Mouse (Mus musculus) G1E-ER4 (cell line): Measurements from ENCODE around the gene Tmed6. TPM values are rescaled to one million over a fixed set of nuclear protein-coding genes. Genes with fewer than 3 reads are reported as not detected.

Experiments
- GATA1 ChIP-seq: IDR thresholded peaks from one replicate; pipeline ENCODE4 v1.8.0; 2012; ENCODE audit warnings: low read length, inconsistent platforms
- polyA plus RNA-seq: library from polyadenylated mRNA; stranded (reverse); fragments of >175 nt; gene quantifications from 2 replicates; pipeline ENCODE4 v1.2.3, GENCODE M21; 2012

Gene Tmed6
- polyA plus RNA-seq: not detected in 2 replicates

DNA sequence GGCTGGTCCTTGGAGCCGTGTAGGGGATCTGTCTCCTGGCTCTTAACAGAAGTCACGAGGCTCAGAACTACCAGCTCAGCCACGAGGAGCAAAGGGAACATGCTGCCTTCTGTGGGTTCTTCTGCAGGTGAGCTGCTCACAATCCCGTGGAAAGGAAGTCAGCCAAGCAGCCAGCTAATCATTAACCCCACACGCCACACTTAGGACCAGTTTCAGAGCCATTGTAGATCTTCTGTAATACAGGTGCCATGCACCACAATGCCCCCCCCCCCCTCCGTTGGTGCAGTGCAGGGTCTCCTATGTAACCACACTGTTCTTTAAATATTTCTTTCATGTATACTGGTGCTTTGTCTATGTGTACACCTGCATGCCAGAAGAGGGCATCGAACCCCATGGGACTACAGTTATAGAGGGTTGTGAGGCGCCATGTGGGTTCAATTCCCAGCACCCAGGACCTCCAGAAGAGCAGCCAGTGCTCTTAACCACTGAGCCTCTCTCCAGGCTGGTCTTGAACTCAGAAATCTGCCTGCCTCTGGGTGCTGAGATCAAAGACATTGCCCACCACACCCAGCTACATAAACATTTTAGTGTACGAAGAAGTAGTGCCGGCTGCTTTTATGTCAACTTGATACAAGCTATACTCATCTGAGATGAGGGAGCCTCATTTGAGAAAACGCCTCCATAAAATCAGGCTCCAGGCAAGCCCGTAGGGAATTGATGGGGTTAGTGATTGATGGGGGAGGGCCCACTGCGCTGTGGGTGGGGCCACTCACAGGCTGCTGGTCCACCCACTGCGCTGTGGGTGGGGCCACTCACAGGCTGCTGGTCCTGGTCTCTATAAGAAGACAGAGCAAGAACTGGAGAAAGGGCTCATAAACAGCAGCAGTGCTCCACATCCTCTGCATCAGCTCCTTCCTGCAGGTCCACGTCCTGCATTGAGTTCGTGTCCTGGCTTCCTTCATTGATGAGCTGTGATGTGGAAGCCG, at the start of gene Tmed6:
TSS of gene Tmed6 (minus strand) at position 134 of the 986 bp plus-strand sequence.
- no peak for TF ChIP-seq GATA1

DNA sequence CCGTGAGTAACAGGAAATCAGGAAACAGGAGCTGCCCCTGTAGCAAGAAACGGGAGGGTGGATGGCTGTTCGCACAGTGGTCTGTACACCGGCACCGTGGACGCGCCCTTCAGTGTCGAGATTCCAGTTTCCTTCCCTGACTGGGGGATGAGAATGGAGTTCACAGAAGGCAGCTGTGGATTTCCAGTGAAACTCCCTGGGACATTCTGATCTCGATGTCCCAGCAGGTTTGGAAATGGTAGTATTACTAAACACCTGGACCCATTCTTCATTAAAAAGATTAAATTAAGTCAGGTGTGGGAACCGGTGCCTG, 49.5 kb upstream of the Tmed6 start:
- TF ChIP-seq GATA1: no peak

DNA sequence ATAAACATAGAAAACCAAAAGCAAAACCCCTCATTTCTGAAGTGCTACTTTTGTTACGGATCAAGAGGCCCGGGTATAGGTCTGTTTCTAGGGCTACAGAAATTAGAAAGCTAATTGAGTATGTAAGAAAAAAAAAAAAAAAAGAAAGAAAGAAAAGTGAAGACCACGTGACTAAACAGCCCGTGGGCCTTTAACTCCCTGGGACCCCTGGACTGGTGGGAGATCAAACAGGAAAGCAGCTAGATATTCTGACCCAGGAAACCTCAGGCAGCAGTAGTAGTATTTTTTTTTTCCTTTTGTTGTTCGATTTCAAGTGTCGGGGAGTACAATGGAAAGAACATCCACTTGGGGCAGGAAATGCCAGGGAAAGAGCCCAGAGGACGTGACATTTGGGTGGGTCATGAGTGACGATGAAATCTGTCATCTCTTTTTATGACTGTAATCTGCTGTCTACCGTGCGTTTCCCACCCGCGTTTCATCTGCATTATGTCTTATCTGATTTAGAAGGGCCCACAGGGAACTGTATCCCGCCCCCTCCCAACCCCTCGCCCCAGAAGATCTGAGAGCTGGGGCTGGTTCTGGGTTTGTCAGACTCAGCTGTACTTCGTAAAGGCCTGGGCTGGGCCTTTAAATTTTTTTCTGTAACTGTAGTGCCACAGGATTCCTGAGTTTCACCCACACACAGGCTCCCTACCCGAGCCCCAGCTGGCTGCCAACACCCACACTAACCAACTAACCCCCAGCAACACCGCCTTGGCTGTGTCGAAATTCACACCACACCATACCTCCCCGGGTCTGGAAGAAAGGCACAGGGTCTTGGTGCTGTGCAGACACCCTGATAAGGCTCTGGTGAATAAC, 48.9 kb upstream of the Tmed6 start:
- TF ChIP-seq GATA1: no peak

DNA sequence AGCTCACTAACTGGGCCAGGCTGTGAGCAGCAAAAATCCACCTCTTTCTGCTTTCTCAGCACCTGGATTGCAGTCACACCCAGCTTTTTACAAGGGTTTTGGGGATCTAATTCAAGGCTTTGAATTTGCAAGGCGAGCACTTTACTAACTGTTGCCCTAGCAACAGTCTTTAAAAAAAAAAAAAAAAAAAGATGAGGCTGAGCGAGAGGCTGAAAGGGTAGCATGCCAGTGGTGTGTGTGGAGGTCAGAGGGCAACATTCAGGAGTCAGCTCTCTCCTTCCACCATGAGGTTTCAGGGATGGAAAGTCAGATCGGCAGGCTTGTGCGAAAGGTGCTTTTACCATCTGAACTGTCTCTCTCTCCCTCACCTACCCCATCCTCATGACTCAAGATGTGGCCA, 47.8 kb upstream of the Tmed6 start:
- TF ChIP-seq GATA1: no peak

DNA sequence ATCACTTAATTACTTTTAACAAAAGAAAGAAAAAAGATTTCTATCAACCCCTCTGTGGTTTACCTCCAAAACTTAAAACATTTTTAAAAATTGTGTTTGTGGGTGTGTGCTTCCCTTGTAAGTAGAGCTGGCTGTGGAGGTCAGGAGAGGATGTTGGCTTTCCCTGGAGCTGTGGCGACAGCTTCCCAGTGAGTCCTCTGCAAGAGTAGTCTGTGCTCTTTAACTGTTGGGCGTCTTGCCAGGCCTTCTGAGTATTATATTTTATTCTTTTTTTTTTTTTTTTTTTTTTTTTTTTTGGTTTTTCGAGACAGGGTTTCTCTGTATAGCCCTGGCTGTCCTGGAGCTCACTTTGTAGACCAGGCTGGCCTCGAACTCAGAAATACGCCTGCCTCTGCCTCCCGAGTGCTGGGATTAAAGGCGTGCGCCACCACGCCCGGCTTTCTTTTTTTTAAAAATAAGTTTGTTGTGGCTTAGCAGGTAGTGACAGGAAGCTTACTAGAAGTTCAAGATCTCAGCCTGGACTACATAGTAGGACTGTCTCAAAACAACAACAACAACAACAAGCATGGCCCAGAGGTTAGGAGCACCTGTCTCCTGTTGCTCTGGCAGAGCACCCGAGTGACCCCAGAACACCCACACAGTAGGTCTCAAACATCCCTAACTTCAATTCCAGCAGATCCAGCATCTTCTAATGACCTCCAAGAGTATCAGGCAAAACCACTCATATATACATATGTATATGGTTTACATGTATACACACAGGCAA, 46.1 kb upstream of the Tmed6 start:
- no peak for TF ChIP-seq GATA1

DNA sequence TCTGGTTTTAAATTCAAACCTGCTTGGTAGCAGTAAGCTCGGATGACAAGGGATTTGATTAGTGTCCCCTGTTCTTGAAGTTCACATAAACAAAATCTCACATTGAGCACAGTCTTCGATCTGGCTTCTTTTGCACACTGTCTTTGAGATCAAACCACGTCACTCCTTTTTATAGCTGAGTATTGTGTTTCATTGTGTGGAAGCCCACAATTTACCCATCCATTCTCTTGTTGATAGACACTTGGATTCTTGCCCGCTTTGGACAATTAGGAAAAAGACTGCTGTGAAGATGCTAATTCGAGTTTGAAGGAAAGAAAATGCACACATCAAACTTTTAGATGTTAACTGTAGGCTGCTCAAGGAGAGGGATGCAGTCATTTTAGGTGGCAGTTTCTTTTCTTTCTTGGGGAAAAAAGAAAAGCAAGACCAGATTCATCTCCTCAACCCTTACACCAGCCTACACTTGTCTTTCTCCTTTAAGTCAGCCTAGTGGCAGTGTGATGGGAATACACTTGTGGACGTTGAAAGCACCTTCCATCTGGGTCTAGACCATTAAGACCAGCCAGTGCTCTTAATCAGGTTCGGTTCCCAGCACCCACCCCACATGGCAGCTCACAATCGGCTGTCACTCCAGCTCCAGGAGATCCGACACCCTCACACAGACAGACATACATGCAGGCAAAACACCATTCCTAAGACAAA, 45.3 kb upstream of the Tmed6 start:
- TF ChIP-seq GATA1: peak; percentile 8

DNA sequence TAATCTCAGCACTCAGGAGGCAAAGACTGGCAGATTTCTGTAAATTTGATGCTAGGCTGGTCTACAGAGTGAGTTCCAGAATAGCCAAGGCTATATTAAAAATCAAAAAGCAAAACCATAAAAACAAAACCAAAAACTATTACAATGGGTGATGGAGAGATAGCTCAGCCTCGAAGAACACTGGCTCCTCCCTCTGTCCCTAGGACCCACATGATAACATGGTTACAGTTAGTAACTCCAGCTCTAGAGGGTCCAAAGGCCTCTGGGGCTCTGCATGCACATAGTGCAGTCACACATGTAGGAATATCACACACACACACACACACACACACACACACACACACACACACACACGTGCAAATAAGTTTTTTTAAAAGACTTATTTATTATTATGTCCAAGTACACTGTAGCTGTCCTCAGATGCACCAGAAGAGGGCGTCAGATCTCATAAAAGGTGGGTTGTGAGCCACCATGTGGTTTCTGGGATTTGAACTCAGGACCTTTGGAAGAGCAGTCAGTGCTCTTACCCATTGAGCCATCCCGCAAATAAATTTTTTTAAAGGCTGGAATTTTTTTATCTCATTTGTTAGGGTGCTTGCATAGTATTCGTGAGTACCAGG, 44.5 kb upstream of the Tmed6 start:
- no peak for TF ChIP-seq GATA1

DNA sequence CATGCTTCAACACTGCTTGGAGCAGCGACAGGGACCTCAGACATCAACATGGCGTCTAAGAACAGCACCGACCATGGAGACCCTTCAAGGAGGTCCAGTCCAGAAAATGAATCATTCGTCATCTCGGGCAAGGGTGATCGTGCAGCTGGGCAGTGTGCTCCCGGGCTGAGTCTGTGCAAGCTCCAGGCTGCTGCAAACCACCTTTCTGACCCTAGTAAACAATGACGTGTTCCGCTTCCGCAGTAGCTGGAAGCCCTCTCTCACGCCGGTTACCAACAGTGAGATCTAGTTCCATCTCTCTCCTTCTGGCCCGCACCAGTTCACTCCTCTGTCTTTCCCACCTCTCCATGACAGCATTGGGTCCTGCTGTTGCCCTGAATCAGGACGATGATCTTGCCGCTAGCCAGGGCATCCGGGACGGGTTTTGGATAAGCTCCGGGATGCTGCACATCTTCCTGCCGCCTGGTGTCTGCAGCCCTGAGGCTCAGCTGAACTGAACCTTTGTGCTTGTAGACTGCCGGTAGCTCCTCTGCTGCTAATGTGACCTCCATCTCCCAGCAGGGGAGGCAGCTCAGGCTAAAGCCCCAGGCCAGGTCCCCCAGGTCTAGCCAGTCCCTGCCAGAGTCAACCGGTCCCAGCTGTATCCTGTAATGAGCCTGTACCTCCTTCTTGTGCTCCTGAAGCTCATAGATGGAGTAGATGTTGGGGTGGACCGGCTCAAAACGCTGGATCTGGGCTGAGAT, 43.7 kb upstream of the Tmed6 start:
- TF ChIP-seq GATA1: no peak

DNA sequence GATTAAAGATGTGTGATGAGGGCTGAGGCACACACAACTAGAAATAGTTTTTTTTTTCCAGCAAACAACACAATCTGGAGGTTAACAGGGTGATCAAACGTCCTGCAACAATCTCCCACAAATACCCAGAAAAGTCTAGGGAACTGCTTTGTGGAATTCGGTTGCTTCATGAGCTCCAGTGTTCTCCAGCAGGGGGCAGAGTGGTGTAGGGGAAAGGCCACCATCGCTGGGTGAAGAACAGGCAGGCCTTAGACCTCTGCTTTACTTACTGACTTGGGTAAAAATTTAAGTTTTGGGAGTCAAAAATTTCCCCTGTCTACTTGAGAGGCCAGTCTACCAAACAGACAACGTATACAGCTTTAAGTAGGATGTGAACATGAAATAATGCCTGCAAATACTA, 39.1 kb upstream of the Tmed6 start:
- TF ChIP-seq GATA1: no peak

DNA sequence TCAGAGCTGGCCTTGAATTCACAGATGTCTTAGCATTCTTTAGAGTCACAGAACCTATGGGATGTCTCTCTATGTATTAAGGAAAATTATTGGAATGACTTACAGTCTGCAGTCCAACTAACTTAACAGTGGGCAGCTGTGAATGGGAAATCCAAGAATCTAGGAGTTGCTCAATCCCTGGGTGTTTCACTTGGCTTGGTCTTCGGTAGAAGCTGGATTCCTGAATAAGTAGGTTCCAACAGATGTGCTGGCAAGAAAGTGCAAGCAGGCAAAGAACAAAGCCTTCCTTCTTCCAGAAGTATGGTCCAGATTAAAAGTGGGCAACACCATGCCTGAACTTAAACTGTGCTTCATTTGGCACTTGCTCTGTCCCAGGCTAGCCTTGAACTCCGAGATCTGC, 35.2 kb upstream of the Tmed6 start:
- TF ChIP-seq GATA1: no peak

DNA sequence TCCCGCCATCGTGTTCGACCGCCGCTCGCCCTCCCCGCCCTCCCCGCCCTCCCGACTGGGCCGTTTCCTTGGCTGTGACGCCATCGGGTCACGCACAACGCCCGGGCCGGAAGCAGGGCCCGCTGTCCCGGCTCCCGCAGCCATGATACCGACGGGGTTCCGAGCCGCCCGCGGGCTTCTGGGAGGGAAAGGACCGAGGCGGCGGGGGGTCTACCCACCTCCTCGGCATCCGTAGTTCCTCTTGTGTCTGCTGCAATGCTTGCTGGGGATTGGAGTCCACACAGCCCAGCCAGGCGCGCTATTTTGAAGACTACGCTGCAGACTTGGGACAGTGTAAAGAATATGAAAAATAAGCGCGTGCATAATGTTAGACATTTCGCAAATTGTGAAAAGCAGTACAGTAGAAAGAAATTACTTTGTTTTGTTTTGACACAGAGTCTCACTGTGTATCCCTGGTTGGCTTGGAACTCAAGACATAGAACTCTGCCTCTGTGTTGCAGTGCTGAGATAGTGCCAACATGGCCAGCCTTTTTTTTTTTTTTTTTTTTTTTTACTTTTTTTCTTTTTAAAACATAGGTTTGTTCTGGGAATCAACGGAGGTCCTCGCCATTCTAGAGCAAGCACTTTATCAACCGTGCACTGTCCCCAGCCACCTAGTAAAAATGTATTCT, 31.1 kb upstream of the Tmed6 start, which contains the start of gene Terf2:
TSS of gene Terf2 (minus strand) at position 182 of the 671 bp plus-strand sequence.
- TF ChIP-seq GATA1: no peak

DNA sequence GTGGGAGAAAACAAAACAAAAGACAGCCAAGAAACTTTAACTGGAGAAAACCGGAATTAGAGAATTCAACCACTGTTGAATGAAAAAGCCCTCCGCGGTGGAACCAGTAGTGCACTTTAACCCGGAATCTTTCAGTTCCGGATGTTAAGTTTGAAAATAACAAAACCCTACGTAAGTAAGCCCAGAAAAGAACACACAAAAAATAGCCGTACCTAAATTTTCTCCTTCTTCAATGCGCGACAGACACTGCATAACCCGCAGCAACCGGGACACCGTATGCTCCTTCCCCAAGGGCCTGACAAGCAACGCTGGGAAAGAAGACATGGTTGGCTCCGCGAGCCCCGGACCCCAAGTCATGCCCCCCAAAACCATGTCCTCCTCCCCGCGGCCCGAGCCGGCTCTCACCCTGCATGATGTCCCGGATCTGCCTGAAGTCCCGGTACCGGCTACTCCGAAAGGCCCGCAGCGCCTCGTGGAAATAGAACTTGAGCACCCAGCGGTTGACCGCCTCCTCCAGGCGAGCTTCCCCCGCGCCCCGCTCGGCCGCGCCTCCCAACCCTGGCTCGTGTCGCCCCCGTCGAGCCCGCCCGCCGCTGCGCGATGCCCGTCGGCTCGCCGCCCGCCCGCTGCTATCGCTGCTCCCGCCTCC, 30.4 kb upstream of the Tmed6 start:
- TF ChIP-seq GATA1: no peak

DNA sequence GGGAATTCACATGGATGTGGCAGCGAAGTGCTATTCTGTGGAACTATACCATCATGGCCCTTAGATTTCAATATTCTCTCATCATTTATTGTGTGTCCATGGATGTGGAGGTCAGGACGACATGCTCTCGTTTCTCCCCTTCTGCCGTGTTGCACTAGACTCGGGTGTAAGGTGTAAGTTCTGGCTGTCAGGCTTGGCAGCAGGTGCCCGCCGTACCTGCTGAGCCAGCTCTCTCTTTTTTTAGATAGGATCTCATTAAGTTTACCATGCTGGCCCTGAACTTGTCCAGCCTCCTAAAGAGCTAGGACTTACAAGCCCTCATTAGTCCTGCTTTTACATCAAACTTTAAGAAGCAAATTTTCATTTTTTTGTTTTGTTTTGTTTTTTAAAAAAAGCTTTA, 25.1 kb upstream of the Tmed6 start:
- no peak for TF ChIP-seq GATA1
